Mouse (Mus musculus) CH12.LX (cell line): Measurements from ENCODE around the gene Itpr2. TPM values are rescaled to one million over a fixed set of nuclear protein-coding genes. Genes with fewer than 3 reads are reported as not detected.
A peak's percentile ranks its signal among the peaks of the same experiment; 100 is the strongest.

Experiments
- DNase-seq: peaks from one replicate; pipeline ENCODE4 v3.0.0-alpha.2; 2013; ENCODE audit errors: extremely low read depth
- H3K27ac ChIP-seq: 2 replicates; pipeline ENCODE4 v1.5.1; 2012; ENCODE audit warnings: low read depth, mild to moderate bottlenecking, control low read depth, moderate library complexity; ENCODE audit not compliant: insufficient read depth
- H3K27me3 ChIP-seq: replicated peaks from 2 replicates; pipeline ENCODE3; 2012; ENCODE audit warnings: inconsistent platforms
- H3K36me3 ChIP-seq, 2 experiments: replicated peaks in 1 of 2; 2 replicates each; pipeline versions ENCODE3 to v1.6.1; 2012; ENCODE audit warnings: inconsistent platforms in 1 of 2, low read length in 1 of 2, mild to moderate bottlenecking in 1 of 2, mixed read lengths in 1 of 2, moderate library complexity in 1 of 2; ENCODE audit not compliant: control insufficient read depth in 1 of 2, insufficient read depth in 1 of 2
- H3K4me1 ChIP-seq, 2 experiments: 2 replicates each; pipeline ENCODE4 v1.6.1; 2012; ENCODE audit warnings: inconsistent platforms in 1 of 2, moderate library complexity in 1 of 2; ENCODE audit not compliant: insufficient read depth in 2 of 2, control insufficient read depth in 1 of 2
- H3K4me2 ChIP-seq: 2 replicates; pipeline ENCODE4 v1.6.1; 2012; ENCODE audit warnings: low read depth, mild to moderate bottlenecking, control low read depth; ENCODE audit not compliant: poor library complexity, insufficient read depth, severe bottlenecking
- H3K4me3 ChIP-seq, 3 experiments: fragments of 150-350 bp in 1 of 3; sonication (generic) in 1 of 3; replicated peaks in 1 of 3; 2 replicates each; pipeline versions ENCODE3 to v1.5.1; 2011 to 2012; ENCODE audit warnings: low read depth in 2 of 3, low read length in 2 of 3, mild to moderate bottlenecking in 2 of 3, moderate library complexity in 2 of 3, control low read depth in 1 of 3, improper control_type of control experiment in 1 of 3, inconsistent platforms in 1 of 3, mixed read lengths in 1 of 3; ENCODE audit not compliant: poor library complexity in 1 of 3
- H3K79me2 ChIP-seq: replicated peaks from 2 replicates; pipeline ENCODE4 v1.6.1; 2012; ENCODE audit warnings: mild to moderate bottlenecking, moderate library complexity; ENCODE audit not compliant: control insufficient read depth, poor library complexity, insufficient read depth, severe bottlenecking; ENCODE audit errors: extremely low read depth
- H3K9ac ChIP-seq: 2 replicates; pipeline ENCODE4 v1.6.1; 2012; ENCODE audit warnings: low read depth, mild to moderate bottlenecking, control low read depth, moderate library complexity; ENCODE audit not compliant: insufficient read depth
- H3K9me3 ChIP-seq: replicated peaks from 2 replicates; pipeline ENCODE3; 2012; ENCODE audit warnings: low read length, inconsistent platforms, mixed read lengths
- BHLHE40 ChIP-seq: IDR thresholded peaks from 2 replicates; pipeline ENCODE4 v1.6.1; 2011; ENCODE audit warnings: mild to moderate bottlenecking, low read depth, low read length, improper control_type of control experiment
- CHD2 ChIP-seq: IDR thresholded peaks from 2 replicates; pipeline ENCODE4 v1.6.1; 2011; ENCODE audit warnings: low read length, improper control_type of control experiment
- CTCF ChIP-seq, 2 experiments: IDR thresholded peaks in 1 of 2; conservative IDR thresholded peaks in 1 of 2; 2 replicates each; pipeline ENCODE4 v1.5.1; 2011 to 2012; ENCODE audit warnings: low read depth in 2 of 2, low read length in 2 of 2, improper control_type of control experiment in 1 of 2, inconsistent platforms in 1 of 2, mild to moderate bottlenecking in 1 of 2, moderate library complexity in 1 of 2
- E2F4 ChIP-seq: IDR thresholded peaks from 2 replicates; pipeline ENCODE4 v1.6.1; 2011; ENCODE audit warnings: low read depth, low read length, improper control_type of control experiment; ENCODE audit not compliant: insufficient replicate concordance
- ELF1 ChIP-seq: IDR thresholded peaks from 2 replicates; pipeline ENCODE4 v1.6.1; 2014; ENCODE audit warnings: low read depth, mild to moderate bottlenecking, inconsistent platforms, low read length, improper control_type of control experiment
- GABPA ChIP-seq: IDR thresholded peaks from 2 replicates; pipeline ENCODE4 v1.6.1; 2012; ENCODE audit warnings: low read depth, low read length, improper control_type of control experiment, inconsistent platforms; ENCODE audit not compliant: insufficient replicate concordance
- IRF4 ChIP-seq: IDR thresholded peaks from 2 replicates; pipeline ENCODE4 v1.6.1; 2014; ENCODE audit warnings: low read depth, mild to moderate bottlenecking, inconsistent platforms, low read length, improper control_type of control experiment
- JUN ChIP-seq: IDR thresholded peaks from 2 replicates; pipeline ENCODE4 v1.6.1; 2011; ENCODE audit warnings: low read depth, mild to moderate bottlenecking, low read length, improper control_type of control experiment, moderate library complexity; ENCODE audit not compliant: insufficient read depth
- MAX ChIP-seq: IDR thresholded peaks from 2 replicates; pipeline ENCODE4 v1.6.1; 2011; ENCODE audit warnings: low read length, improper control_type of control experiment
- MXI1 ChIP-seq: IDR thresholded peaks from 2 replicates; pipeline ENCODE4 v1.6.1; 2011; ENCODE audit warnings: mild to moderate bottlenecking, low read depth, low read length, improper control_type of control experiment
- NELFE ChIP-seq: IDR thresholded peaks from 2 replicates; pipeline ENCODE4 v1.6.1; 2011; ENCODE audit warnings: low read depth, low read length, improper control_type of control experiment
- POLR2AphosphoS2 ChIP-seq: IDR thresholded peaks from 2 replicates; pipeline ENCODE4 v1.6.1; 2011; ENCODE audit warnings: low read depth, low read length, improper control_type of control experiment
- RAD21 ChIP-seq: IDR thresholded peaks from 2 replicates; pipeline ENCODE4 v1.6.1; 2011; ENCODE audit warnings: low read depth, mild to moderate bottlenecking, low read length, improper control_type of control experiment, moderate library complexity
- RCOR1 ChIP-seq: conservative IDR thresholded peaks from 2 replicates; pipeline ENCODE4 v1.6.1; 2012; ENCODE audit warnings: low read depth, mild to moderate bottlenecking, inconsistent platforms, low read length, improper control_type of control experiment
- SMC3 ChIP-seq: IDR thresholded peaks from 2 replicates; pipeline ENCODE4 v1.6.1; 2011; ENCODE audit warnings: low read depth, low read length, improper control_type of control experiment
- TBP ChIP-seq: conservative IDR thresholded peaks from 2 replicates; pipeline ENCODE4 v1.6.1; 2011; ENCODE audit warnings: low read depth, low read length, improper control_type of control experiment
- ZKSCAN1 ChIP-seq: IDR thresholded peaks from 2 replicates; pipeline ENCODE4 v1.6.1; 2012; ENCODE audit warnings: low read depth, inconsistent platforms, low read length, improper control_type of control experiment, borderline replicate concordance
- ZMIZ1 ChIP-seq: IDR thresholded peaks from 2 replicates; pipeline ENCODE4 v1.6.1; 2012; ENCODE audit warnings: low read depth, mild to moderate bottlenecking, inconsistent platforms, low read length, improper control_type of control experiment
- dilution Hi-C: fragments of 300-500 bp; cut with MboI; formaldehyde crosslinking; loops from 2 replicates; pipeline ENCODE4 v1.14.3; 2020; ENCODE audit warnings: low sequenced_read_pairs; ENCODE audit not compliant: extremely low pct_unique_long_range_greater_than_20kb, extremely low pct_ligation_motif_present
- in situ Hi-C: fragments of 300-500 bp; cut with MboI; formaldehyde crosslinking; loops from 3 replicates; pipeline ENCODE4 v1.14.3; 2019; ENCODE audit warnings: low sequenced_read_pairs, low pct_ligation_motif_present, low pct_unique_long_range_greater_than_20kb, mixed read lengths
- polyA plus RNA-seq: library from polyadenylated mRNA; unstranded; fragments of >175 nt; gene quantifications from 2 replicates; pipeline ENCODE4 v1.2.1, GENCODE M21; 2012; ENCODE audit warnings: low read depth; ENCODE audit not compliant: insufficient read length
- total RNA-seq, 2 experiments: library from RNA; depleted of rRNA; stranded (reverse); fragments of 300-350 nt in 1 of 2; fragments of >200 nt in 1 of 2; gene quantifications; 2 replicates each; pipeline ENCODE4 v1.2.3; 2012 to 2014

The Itpr2 gene
- total and polyA plus RNA-seq, 3 experiments = 3.5 to 8.9 (median 4.4) TPM

DNA sequence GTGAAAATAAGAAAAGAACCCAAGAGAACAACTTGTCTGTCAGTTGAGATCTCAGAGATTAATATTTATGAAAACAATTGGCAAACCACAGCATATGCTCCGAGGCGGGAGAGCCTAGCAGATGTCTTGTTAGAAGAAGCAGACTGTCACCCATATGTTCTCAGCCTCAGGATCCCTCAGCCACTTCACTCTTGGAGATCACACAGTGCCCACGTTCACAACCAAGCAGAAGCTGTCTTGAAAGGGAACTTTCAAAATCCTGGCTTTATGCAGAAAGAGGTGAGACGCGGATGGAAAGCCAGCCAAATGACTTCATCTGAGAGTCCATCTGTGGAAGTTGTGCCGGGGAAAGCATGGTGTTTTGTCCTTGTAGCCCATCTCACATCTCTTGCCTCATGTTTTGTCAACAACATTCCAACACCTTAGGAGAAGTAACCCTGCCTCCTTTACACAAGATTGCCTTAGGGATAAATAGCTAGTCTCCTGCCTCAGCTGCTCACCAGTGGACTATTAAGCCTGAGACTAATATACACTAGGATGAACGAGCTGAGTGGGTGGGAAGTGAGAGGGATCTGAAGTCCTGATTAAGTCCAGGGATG lies 219.9 kb downstream of the Itpr2 start:
- no peak overlapping the region for H3K27ac ChIP-seq
- no peak for TF ChIP-seq POLR2AphosphoS2
- TF ChIP-seq MAX = no peak
- no peak for TF ChIP-seq CHD2
- no peak for TF ChIP-seq NELFE
- TF ChIP-seq BHLHE40 = no peak
- no peak for TF ChIP-seq GABPA
- TF ChIP-seq JUN = no peak
- TF ChIP-seq MXI1 = no peak
- TF ChIP-seq ZMIZ1 = no peak
- TF ChIP-seq RAD21 = no peak
- no peak for TF ChIP-seq ZKSCAN1
- TF ChIP-seq RCOR1 = no peak
- TF ChIP-seq IRF4 = no peak
- no peak for TF ChIP-seq E2F4
- no peak for TF ChIP-seq TBP
- TF ChIP-seq, all 38 proteins: peak for 0
- DNase-seq = no peak
- Histone ChIP-seq H3K9me3 (no peaks in the 10 kb centered on the region), H3K27me3 (no peaks in the 10 kb centered on the region), H3K4me2 (no peak overlapping the region), H3K4me1 (0 out of 4 replicates have a peak, but pooled peaks cover 0 to 6% of the 10 kb centered on the region in 2 experiments), H3K36me3 (peaks cover 0 to 4% of the 10 kb centered on the region in 2 experiments), H3K9ac (no peak overlapping the region), H3K4me3 (no peak overlapping the region), H3K79me2 (no peaks in the 10 kb centered on the region)
- in situ Hi-C loops = loop anchor here (5.0 kb wide), 1 partner anchor 450 kb away; no protein-coding TSS in a partner anchor
- dilution Hi-C loops = no loop called here

DNA sequence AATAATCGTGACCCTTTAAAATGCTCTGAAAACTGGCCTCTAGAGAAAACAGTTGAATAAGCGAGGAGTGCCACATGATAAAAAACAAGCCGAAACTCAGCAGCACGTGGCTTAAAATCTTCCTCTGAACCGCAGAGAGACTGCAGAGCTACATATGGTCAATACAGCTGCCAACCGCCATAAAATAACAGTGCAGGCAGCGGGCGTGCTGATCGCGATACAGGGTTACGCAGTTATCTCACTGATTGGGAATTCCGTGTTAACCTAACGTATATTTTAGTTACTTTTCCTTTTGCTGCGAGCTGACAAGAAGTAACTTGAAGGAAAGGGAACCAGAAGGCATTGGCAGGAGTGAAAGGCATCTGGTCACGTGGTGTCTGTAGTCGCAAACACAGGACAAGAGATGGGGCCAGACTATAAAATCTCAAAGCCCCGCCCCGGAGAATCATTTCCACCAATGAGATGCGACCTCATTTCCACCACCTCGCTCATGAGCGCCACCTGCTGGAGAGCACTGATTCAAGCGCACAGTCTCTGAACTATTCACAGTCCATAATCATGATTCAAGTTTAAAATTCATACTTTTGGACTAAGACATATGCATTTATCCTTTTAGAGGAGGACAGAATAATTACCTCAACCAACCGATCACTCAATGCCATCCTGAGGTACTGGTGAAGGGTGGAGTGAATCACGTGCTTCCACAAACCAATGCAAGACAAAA lies 220.7 kb downstream of the Itpr2 start:
- Histone ChIP-seq H3K4me2 (no peak overlapping the region), H3K4me1 (0 out of 4 replicates have a peak, but pooled peaks cover 0 to 6% of the 10 kb centered on the region in 2 experiments), H3K79me2 (no peaks in the 10 kb centered on the region), H3K9ac (no peak overlapping the region), H3K4me3 (no peak overlapping the region), H3K27ac (no peak overlapping the region), H3K36me3 (peaks cover 0 to 4% of the 10 kb centered on the region in 2 experiments), H3K9me3 (no peaks in the 10 kb centered on the region), H3K27me3 (no peaks in the 10 kb centered on the region)
- peak; percentile 49 for DNase-seq
- in situ Hi-C loops (loop anchor here (5.0 kb wide), 1 partner anchor 449 kb away; no protein-coding TSS in a partner anchor), dilution Hi-C loops (no loop called here)
- TF ChIP-seq SMC3 (peak; percentile 57), CTCF (conservative IDR thresholded peaks at IDR 0.05 in 1 of 2, IDR thresholded peaks at IDR 0.05 in 1 of 2; ENCODE audit: low read depth in 2 of 2, low read length in 2 of 2) (peak; percentile 33 to 70; a peak in 3 of 4 replicates), ZMIZ1 (no peak), ELF1 (no peak), RAD21 (peak; percentile 30)
